Comparison of ENCODE assay signal across 21 mouse cellular contexts in the genomic region with DNA sequence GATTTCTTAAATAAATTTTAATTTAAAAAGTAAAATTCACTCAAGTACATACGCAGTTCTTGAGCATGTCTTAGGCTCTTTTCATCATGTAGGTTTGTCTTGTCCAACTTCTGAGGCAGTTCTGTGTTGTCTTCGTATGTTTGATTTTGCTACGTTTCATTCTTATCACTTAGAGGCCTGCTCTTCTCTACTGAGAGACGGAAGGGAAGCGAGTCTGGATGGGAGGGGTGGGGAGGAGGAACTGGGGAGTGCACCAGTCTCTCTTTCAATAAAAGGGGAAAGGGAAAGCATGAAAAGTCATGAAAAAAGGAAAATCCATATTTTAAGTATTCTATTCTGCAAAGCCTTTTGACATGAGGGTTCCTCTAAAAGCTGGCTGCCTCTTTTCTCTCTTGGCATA. TPM values are rescaled to one million over a fixed set of nuclear protein-coding genes. Genes with fewer than 3 reads are reported as not detected.
DNase-seq lines count a peak whose midpoint lies in the region; ATAC-seq and TF ChIP-seq lines count a peak whose summit lies in the region.
"Had no signal": no experiment of that assay in that cellular context is flagged by ENCODE, and none has a peak within 500 bp of the region (broad histone marks: within the 10 kb centered on the region; RNA-seq: fewer than 3 reads in every experiment).

No protein-coding gene starts in this region.

- WGBS in forebrain, postnatal 0 days: 64% methylated on average over 5 of the region's 5 CpGs
- WGBS in forebrain, embryonic 15.5 days: 69% methylated on average over 5 of the region's 5 CpGs
- WGBS in lung, embryonic 14.5 days: 29% methylated on average over 5 of the region's 5 CpGs
- 54% methylated on average over 5 of the region's 5 CpGs for WGBS in lung, adult 2 months
- WGBS in midbrain, embryonic 16.5 days: 68% methylated on average over 5 of the region's 5 CpGs

- H3K36me3 ChIP-seq in forebrain, postnatal 0 days (ENCODE audit: insufficient read depth): no peaks in the 10 kb centered on the region
- H3K36me3 ChIP-seq in forebrain, embryonic 15.5 days: no peaks in the 10 kb centered on the region
- no peaks in the 10 kb centered on the region for H3K36me3 ChIP-seq in lung, embryonic 14.5 days (ENCODE audit: insufficient read depth)
- H3K36me3 ChIP-seq in midbrain, embryonic 16.5 days (ENCODE audit: control insufficient read depth, insufficient read depth, low read length): no peaks in the 10 kb centered on the region
- H3K36me3 ChIP-seq: embryonic facial prominence, embryonic 12.5 days; forebrain, embryonic 12.5 days; heart, embryonic 12.5 days; hindbrain, embryonic 10.5 days; intestine, embryonic 15.5 days had no signal

- no peak overlapping the region for H3K9ac ChIP-seq in forebrain, postnatal 0 days
- H3K9ac ChIP-seq in forebrain, embryonic 15.5 days (replicated peaks): no peak overlapping the region
- H3K9ac ChIP-seq in lung, embryonic 14.5 days: no peak overlapping the region
- H3K9ac ChIP-seq in midbrain, embryonic 16.5 days (ENCODE audit: low read depth, low read length): no peak overlapping the region
- H3K9ac ChIP-seq: embryonic facial prominence, embryonic 12.5 days; forebrain, embryonic 12.5 days; heart, embryonic 12.5 days; hindbrain, embryonic 14.5 days; intestine, embryonic 15.5 days had no signal

- H3K27ac ChIP-seq in forebrain, postnatal 0 days (ENCODE audit: low read depth, low read length): no peak overlapping the region
- no peak overlapping the region for H3K27ac ChIP-seq in forebrain, embryonic 15.5 days (replicated peaks)
- H3K27ac ChIP-seq in lung, embryonic 14.5 days (ENCODE audit: low read depth): no peak overlapping the region
- no peak overlapping the region for H3K27ac ChIP-seq in midbrain, embryonic 16.5 days (ENCODE audit: low read length)
- H3K27ac ChIP-seq: embryonic facial prominence, embryonic 12.5 days; forebrain, embryonic 12.5 days; hindbrain, embryonic 10.5 days; hindbrain, embryonic 14.5 days; intestine, embryonic 15.5 days had no signal

- no peaks in the 10 kb centered on the region for H3K9me3 ChIP-seq in forebrain, postnatal 0 days (ENCODE audit: low read length)
- H3K9me3 ChIP-seq in forebrain, embryonic 15.5 days: no peaks in the 10 kb centered on the region
- H3K9me3 ChIP-seq in lung, embryonic 14.5 days (ENCODE audit: low read depth, low read length): no peaks in the 10 kb centered on the region
- H3K9me3 ChIP-seq in midbrain, embryonic 16.5 days (replicated peaks; ENCODE audit: control insufficient read depth, low read length, poor library complexity, severe bottlenecking): no peaks in the 10 kb centered on the region
- H3K9me3 ChIP-seq: embryonic facial prominence, embryonic 12.5 days; forebrain, embryonic 12.5 days; intestine, embryonic 15.5 days had no signal

- peak; percentile 47; the same call in 1 of the 2 replicates for ATAC-seq in forebrain, postnatal 0 days
- ATAC-seq in forebrain, embryonic 15.5 days (replicated peaks): no peak
- ATAC-seq in lung, embryonic 14.5 days (ENCODE audit: insufficient read depth): peak; percentile 17; the same call in 1 of the 2 replicates
- 0 out of 2 replicates have a peak, but pooled peaks have one; percentile 52 for ATAC-seq in common myeloid progenitor, adult 5-6 weeks (replicated peaks; ENCODE audit: low read depth, poor library complexity, severe bottlenecking)
- no peak for ATAC-seq in midbrain, embryonic 16.5 days
- ATAC-seq: activated CD4-positive, CD25-positive, alpha-beta regulatory T cell, adult 4 months; intestine, embryonic 15.5 days; Patski had no signal

- no peak overlapping the region for H3K4me3 ChIP-seq in forebrain, postnatal 0 days (ENCODE audit: low read depth, low read length)
- no peak overlapping the region for H3K4me3 ChIP-seq in forebrain, embryonic 15.5 days
- no peak overlapping the region for H3K4me3 ChIP-seq in lung, embryonic 14.5 days (ENCODE audit: low read depth, low read length)
- no peak overlapping the region for H3K4me3 ChIP-seq in lung, adult 2 months (replicated peaks; ENCODE audit: extremely low read depth, low read depth, low read length)
- H3K4me3 ChIP-seq in midbrain, embryonic 16.5 days (ENCODE audit: low read depth, low read length): no peak overlapping the region
- H3K4me3 ChIP-seq: embryonic facial prominence, embryonic 12.5 days; forebrain, embryonic 12.5 days; heart, embryonic 12.5 days; hindbrain, embryonic 10.5 days; intestine, embryonic 15.5 days had no signal

- no peak overlapping the region for H3K4me2 ChIP-seq in forebrain, postnatal 0 days (ENCODE audit: low read depth)
- H3K4me2 ChIP-seq in forebrain, embryonic 15.5 days (replicated peaks): no peak overlapping the region
- no peak overlapping the region for H3K4me2 ChIP-seq in lung, embryonic 14.5 days
- no peak overlapping the region for H3K4me2 ChIP-seq in midbrain, embryonic 16.5 days (ENCODE audit: low read length)
- H3K4me2 ChIP-seq: embryonic facial prominence, embryonic 12.5 days; forebrain, embryonic 12.5 days; heart, embryonic 12.5 days; hindbrain, embryonic 14.5 days; intestine, embryonic 15.5 days had no signal

- DNase-seq in forebrain, postnatal 0 days: peak; percentile 40
- no peak for DNase-seq in lung, embryonic 14.5 days
- DNase-seq in lung, adult 2 months: no peak
- no peak for DNase-seq in B cell, adult 2 months
- DNase-seq: adrenal gland, postnatal 14 days; cerebellum, adult 18-20 months; cerebellum, adult 9-11 months; embryo, embryonic 11 days; gastrocnemius, postnatal 10 days; heart, adult 18-20 months had no signal

- no peaks in the 10 kb centered on the region for H3K27me3 ChIP-seq in forebrain, postnatal 0 days (ENCODE audit: insufficient read depth, low read length)
- H3K27me3 ChIP-seq in forebrain, embryonic 15.5 days: no peaks in the 10 kb centered on the region
- no peaks in the 10 kb centered on the region for H3K27me3 ChIP-seq in lung, embryonic 14.5 days (ENCODE audit: insufficient read depth, low read length)
- no peaks in the 10 kb centered on the region for H3K27me3 ChIP-seq in midbrain, embryonic 16.5 days (ENCODE audit: control insufficient read depth, insufficient read depth, low read depth, low read length)
- H3K27me3 ChIP-seq: embryonic facial prominence, embryonic 12.5 days; forebrain, embryonic 12.5 days; heart, embryonic 12.5 days; intestine, embryonic 15.5 days had no signal

- no peaks in the 10 kb centered on the region for H3K4me1 ChIP-seq in forebrain, postnatal 0 days (ENCODE audit: insufficient read depth)
- no peaks in the 10 kb centered on the region for H3K4me1 ChIP-seq in forebrain, embryonic 15.5 days
- no peaks in the 10 kb centered on the region for H3K4me1 ChIP-seq in lung, embryonic 14.5 days (ENCODE audit: insufficient read depth)
- no peaks in the 10 kb centered on the region for H3K4me1 ChIP-seq in lung, adult 2 months (ENCODE audit: control insufficient read depth, insufficient read depth, low read length)
- H3K4me1 ChIP-seq in midbrain, embryonic 16.5 days (ENCODE audit: control insufficient read depth, insufficient read depth, low read length): no peaks in the 10 kb centered on the region
- H3K4me1 ChIP-seq: embryonic facial prominence, embryonic 12.5 days; heart, embryonic 12.5 days; intestine, embryonic 15.5 days had no signal

- no peak for TF ChIP-seq POLR2A in lung, adult 2 months (IDR thresholded peaks at IDR 0.05; ENCODE audit: borderline replicate concordance, extremely low read depth, low read depth, low read length)

- no peak for TF ChIP-seq CTCF in forebrain, postnatal 0 days (IDR thresholded peaks at IDR 0.05; ENCODE audit: low read depth)
- TF ChIP-seq CTCF in lung, embryonic 14.5 days (IDR thresholded peaks at IDR 0.05; ENCODE audit: low read depth): no peak
- no peak for TF ChIP-seq CTCF in lung, adult 2 months (IDR thresholded peaks at IDR 0.05; ENCODE audit: insufficient read depth, low read length)

RNA-seq across cellular contexts. Expression of a gene that starts 54.8 kb away (rescaled TPM):
- 77.9 and 90.3 TPM in 2 replicates for total RNA-seq in forebrain, postnatal 0 days (2014; rRNA removed)
- polyA plus RNA-seq in forebrain, postnatal 0 days (2015; fragmentation: Nextera tagmentation; extraction: Ambion mirVana): 27.0 and 38.7 TPM in 2 replicates
- 34.1 and 40.3 TPM in 2 replicates for polyA plus RNA-seq in forebrain, embryonic 15.5 days (2015; fragmentation: Nextera tagmentation; extraction: Ambion mirVana)
- 43.3 and 46.5 TPM in 2 replicates for polyA plus RNA-seq in lung, embryonic 14.5 days (2014; fragmentation: Nextera tagmentation; extraction: Ambion mirVana)
- 17.6 and 25.4 TPM in 2 replicates for polyA plus RNA-seq in lung, adult 2 months (2012; rRNA removed)
- 68.8 and 125 TPM in 2 replicates for total RNA-seq in common myeloid progenitor, adult 5-6 weeks (2017)
- polyA plus RNA-seq in midbrain, embryonic 16.5 days (2015; fragmentation: Nextera tagmentation; extraction: Ambion mirVana): 48.6 and 49.4 TPM in 2 replicates

Comparison
In these comparisons a context has a peak if more than half of its experiments do, and no peak if none do; other contexts are left out.
1. ATAC-seq: peak in forebrain, postnatal 0 days (single experiment), lung, embryonic 14.5 days (single experiment) and common myeloid progenitor, adult 5-6 weeks (single experiment); none in forebrain, embryonic 15.5 days (single experiment) and midbrain, embryonic 16.5 days (single experiment).